Mouse (Mus musculus) ES-Bruce4 (cell line): ENCODE data around the gene Gm10447.

ENCODE experiments used
- CTCF ChIP-seq: IDR thresholded peaks from one replicate; pipeline ENCODE4 v1.8.1; 2011; ENCODE audit warnings: low read depth, low read length
- EP300 ChIP-seq: IDR thresholded peaks from 2 replicates; pipeline ENCODE4 v1.6.1; 2011; ENCODE audit warnings: low read depth, low read length; ENCODE audit not compliant: insufficient read depth
- POLR2A ChIP-seq: IDR thresholded peaks from one replicate; pipeline ENCODE4 v1.8.1; 2011; ENCODE audit warnings: low read length; ENCODE audit not compliant: insufficient read depth

DNA sequence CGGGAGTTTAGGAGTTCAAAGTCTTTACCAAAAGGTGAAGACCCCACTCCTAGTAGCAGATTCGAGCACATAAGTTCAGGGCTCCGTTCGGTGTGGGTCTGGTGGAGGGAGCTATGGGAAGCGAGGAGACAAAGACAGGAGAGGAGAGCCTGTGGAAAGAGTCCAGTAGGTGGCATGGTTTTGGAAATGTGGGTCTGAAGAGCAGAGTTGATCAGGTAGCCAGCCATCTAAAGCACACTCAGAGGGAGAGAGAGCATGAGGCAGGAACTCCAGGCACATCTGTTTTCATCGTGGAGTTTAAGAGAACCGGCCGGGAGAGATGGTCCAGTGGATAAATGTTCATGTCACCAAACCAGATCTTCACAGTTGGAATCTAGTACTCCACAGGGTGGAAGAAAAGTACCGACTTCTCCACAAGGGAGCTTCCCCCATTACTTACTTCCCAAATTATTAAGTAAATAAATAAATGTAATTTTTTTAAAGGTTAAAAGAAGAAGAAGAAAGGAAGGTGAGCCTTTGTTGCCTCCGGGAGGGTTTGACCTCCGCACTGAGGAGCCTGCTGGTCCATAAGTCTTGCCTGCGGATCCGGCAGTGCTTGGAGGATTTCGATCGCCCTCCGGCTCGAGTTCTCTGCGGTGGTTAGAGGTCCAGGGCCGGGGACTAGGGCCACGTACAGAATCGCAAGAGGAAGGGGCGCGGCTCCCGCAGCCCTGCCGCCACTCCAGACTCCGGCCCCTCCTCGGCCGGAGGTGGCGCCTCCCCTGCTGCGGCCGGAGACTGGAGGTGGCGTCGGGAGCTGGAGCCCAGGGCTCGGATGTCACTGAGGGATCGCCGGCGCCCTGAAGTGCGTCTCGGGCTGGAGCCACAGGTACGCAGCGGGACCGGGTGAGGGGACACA, at the start of gene Gm10447, which contains the start of gene Shroom1:
- no peak for TF ChIP-seq POLR2A
- peak; percentile 11 for TF ChIP-seq CTCF
- TF ChIP-seq EP300: no peak
